Mouse (Mus musculus) Muller cell, postnatal 12 days (primary cell): Measurements from ENCODE around the gene Palm.

Source experiments
- DNase-seq: peaks from one replicate; pipeline ENCODE4 v3.0.0-alpha.2; 2015; ENCODE audit errors: inconsistent ontology term

Palm gene

DNA sequence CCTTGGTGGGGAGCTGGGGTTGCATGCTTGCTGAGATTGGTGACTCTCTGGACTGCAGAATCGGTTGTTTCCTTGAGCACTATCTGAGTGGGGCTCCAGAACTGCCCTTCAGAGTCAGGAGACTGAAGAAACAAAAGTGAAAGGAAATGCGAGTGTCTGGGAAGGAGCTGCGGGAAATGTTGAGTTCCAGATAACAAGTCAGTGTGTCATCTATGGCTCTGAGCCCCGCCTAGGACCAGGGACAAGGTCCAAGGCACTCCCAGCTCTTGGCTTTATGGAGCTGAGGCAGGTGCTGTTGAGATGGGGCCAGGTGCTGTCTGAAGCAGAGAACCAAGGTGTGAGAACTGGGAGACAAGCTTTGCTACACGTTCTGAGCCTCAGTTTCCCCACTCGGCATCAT is 31.0 kb downstream of the Palm start:
- DNase-seq: no peak

DNA sequence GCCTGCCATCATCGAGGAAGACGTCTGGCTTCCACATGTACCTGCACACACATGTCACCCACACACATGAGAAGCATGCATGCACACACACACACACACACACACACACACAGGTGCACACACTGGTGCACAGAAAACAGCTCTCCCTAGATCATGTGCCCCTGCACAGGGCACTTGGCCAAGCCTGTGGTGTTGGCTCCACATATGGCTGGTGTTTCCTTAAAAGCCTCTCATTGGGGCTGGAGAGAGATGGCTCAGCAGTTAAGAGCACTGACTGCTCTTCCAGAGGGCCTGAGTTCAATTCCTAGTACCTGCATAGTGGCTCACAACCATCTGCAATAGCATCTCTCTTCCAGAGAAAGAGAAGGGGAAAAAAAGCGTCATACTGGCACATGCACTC is 38.2 kb downstream of the Palm start:
- no peak for DNase-seq

DNA sequence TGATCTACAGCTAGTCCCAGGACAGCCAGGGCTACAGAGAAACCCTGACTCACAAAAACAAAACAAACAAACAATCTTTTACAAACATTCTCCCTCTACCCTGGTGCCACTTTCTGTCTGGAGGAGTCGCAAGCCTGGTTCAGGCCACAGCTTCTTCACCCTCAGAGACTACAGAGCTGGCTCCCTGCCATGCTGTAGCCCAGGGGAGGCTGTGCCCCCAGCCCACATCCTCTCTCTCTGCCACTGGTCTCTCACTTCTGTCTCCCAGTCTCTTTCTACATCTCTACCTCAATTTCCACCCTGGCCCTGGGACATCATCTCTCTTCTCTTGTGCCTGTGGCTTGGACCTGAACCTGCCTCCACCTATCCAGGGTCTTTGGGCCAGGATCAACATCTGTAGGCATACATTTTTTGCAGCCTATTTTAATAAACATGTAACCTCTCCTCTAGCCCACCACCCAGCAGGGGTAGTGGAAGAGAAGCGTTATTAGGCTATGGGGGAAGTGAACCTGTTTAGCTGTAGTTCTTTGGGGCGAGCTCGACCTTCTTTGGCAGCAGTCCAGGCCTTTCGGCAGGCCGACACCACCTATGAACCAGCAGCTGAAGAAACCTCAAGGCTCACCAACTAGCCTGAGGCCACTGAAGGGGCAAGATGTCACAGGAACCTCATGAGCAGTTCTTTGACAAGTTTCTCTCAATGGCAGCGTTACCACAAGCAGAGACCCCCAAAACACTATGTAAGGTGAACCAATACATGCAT is 38.8 kb downstream of the Palm start:
- no peak for DNase-seq

DNA sequence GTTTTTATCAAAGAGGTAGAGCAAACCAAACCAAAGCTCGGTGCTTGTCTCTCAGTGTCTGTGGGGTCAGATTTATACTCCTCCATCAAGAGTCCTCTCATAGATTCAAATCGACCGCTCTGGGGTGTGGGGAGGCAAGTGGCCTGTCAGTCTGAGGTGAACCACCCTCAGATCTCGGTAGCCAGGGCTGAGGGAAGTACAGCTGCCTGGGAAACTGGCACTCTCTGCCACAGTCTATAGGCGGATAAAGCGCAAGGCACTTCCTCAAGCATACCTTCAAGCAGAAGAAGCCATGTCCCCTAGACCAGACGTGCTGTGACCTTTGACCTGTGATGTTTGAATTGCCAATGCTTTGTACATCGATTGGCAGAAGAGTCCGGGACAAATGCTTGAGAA is 39.4 kb downstream of the Palm start:
- no peak for DNase-seq

DNA sequence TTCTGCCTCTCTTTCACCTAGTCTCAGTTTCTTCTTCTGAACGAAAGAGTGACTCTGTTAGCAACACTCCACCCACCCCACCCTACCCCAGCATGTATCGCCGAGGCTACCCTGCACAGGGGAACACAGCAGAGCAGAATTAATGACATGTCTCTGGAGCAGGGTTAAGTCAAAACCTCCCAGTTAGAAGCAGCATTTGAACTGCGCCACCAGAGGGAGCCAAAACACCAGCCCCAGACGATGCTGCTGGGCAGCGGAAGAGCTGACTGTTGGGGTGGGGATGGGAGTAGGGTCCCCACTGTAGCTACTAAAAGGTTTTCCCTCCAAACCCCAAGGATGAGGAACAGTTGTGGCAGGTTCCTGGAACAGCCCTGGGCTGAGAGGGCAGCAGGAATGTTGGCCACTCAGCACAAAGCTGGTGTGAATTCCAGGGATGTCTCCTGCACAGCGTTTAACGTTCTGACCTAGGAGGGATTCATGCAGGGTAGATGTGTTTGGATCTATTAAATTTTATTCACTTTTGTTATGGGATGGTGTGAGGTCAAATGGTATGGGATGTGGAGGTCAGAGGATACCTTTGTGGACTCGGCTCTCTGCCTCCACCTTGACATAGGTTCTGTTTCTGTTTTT is 41.5 kb downstream of the Palm start:
- DNase-seq: peak; percentile 63

DNA sequence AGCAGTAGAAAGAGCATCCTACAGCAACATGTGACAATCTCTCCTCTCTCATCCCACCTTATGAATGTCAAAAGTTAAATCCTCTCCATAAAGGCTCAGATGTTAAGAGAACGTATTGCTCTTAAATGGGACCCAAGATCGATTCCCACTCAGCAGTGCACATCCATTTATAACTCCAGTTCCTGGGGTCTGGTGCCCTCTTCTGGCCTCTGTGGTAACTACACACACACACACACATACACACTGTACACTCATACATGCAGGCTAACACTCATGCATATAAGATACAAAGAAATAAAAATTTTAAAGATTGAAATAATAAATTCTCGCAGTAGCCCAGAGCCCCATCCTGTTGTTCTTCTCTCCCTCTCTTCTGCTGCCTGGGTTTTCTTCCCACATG is 43.5 kb downstream of the Palm start:
- no peak for DNase-seq

DNA sequence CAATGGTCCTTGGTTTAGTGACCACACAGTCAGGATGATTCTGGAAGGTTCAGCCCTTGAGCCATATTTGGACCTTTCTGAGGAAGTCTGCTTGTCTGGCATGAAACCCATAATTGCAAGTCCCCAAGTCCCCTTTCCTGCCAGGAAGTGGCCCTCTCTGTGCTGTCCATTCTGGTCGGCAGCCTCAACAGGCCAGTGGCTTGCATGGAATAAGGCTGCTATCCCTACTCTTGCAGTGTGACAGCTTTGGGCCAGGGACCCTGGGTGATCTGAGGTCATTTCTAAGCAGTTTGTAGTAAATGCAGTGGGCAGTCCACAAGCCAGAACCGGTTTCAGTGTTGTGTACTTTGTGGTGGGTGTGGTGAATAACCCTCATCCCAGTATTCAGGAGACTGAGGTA is 44.8 kb downstream of the Palm start:
- DNase-seq: no peak

DNA sequence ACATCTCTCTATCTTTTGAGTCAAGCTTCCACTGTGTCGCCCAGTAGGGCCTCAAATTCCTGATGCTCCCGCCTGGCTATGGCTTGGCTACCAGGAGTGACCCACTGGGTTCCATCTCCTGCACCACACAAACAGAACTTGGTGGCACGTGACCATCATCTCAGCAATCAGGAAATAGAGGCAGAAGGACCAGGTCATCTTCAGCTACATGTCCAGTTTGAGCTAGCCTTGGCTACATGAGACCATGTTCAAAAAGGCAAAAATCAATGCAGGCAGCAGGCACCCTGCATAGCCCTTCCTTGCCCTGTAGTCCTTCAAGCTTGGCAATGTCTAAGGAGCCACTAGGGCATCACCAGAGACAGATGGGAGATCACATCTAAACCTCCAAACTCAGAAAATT is 46.7 kb downstream of the Palm start:
- DNase-seq: no peak

DNA sequence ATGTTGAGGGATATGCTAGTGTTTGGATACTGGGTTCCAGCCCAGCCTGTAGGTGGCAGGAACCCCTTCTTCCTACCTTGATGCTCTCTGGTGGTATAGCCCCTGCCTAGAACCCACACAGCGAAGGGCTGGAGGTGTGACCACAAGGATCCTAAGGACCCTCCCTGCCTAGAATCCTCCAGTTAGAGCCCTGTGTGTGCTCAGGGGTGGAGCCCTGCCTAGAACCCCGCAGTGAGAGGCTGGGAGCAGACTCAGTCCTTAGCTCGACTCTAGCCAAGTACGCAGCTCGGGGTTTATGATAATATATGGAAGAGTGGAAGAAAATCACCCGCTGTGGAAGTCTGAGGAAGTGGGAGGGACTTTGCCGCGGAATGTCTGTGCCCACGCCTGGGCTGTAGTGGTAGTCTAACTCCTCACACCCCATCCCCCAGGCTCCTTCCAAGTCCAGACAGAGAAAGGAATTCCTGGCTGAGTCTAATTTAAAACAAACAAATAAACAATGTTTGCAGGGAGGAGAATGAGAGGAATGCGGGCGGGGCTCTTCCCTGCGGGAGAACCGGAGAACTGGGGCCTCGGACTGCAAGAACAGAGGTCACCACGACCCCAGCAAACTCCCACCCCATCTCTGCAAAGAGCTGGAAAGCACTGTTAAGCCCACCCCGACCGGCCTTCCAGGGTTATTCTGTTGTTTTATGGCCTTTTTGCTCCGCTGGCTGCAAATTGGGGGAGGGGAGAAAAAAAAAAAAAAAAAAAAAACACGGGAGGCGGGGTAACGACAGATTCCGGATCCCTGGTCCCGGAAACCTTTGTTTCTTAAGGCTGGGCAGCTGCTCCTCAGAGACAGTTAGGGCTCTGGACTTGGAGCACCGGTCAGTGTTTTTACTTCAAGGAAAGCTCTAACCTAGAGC is 47.5 kb downstream of the Palm start:
- peak; percentile 94 for DNase-seq

DNA sequence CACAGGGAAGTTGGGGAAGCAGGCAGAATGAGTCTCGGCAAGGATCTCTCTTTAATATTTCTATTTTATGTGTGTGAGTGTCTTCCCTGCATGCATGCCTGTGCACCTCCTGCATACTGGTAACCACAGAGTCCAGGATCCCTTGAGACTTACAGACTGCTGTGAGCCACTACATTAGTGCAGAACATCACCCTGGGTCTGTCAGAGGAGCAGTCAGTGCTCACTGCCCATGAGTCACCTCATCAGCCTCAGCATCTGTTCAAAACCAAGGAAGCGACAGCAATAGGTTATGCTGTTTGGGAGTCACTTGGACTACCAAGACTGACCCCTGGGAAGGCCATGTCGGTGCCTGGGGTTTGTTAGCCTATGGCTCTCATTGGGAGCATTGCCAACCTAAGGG is 49.0 kb downstream of the Palm start:
- DNase-seq: peak; percentile 43

DNA sequence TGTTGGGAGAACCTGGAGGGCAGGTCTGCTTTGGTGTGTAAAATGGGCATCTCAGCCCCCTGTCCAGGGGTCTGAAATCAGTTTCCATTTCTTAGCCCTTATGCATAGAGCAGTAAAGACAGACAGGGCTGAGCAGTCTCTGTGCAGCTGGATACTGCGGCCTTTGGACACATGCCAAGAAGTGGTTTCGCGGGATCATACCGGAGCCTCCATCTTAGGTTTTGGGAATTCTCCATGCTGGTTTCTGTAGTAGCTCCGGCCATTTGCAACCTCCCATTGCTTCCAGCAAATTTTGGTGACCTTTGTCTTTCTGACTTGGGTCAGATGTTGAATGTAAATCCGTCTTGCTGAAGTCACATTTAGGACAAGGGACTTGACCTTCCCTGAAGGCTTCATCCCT is 50.1 kb downstream of the Palm start:
- DNase-seq: no peak

DNA sequence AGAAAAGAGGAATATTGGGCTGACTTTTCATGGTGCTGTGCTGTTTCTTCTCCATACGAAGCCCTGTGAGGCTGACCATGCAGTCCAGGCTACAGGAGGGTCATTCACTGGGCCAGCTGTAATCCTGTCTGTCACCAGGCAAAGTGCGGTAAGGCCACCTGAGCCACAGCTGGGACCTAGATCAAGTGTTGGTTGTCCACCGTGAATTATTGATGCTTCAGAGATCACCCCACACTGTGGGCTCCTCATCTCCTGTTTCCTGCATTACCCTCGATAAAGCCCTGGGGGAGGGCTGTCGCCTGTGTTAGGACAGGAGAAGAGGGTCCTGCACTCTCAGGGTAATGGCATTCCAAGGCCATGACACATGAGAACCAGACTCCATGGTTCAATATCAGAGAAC is 53.2 kb downstream of the Palm start:
- no peak for DNase-seq

DNA sequence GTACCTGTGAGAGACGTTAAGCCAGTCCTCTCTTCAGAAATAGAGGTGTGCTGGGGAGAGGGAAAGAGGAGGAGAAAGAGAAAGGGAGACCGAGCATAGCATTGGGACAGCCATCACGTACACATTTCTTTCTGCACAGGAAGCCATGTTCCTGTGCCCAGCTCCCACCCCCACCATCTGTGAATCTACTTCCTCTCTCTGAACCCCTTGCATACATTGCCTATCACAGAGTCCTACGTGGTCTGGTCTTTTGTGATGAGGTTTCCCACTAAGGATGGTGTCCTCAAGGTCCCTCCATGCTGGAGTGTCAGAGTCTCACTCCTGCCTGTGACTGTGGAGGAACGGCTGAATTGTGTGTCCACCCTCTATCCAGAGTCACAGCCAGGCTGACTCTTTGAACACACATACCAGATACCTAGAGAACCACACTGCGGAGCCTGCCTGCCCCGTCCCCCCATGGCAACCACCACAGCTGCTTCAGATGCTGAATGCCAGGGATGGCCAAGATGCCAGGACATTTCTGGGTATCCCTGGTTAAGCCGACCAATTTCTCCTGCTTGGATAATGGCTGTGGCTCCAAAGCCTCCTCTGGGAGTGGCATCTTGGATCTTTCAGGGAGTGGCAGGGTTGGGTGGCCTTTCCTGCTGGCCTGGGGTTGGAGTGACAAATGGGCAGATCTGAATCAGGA is 56.7 kb downstream of the Palm start:
- no peak for DNase-seq

DNA sequence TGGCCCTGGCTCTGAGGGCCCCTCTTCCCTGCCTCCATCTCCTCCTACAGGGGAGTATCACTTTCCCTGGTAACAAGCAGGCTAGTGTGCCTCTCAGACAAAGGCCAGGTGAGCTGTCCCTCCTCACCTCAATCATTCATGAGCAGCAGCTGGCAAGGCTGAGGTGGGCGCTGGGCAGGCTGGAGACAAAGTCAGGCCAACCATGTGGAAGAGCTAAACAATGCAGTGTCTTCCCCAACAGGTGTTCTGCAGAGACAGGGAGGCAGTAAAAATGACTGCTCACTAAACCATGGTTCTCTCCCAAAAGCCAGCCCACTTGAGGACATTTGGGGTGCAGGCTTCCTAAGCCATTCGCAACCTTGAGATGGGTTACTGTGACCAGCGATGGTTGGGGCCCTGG is 58.3 kb downstream of the Palm start:
- DNase-seq: no peak

DNA sequence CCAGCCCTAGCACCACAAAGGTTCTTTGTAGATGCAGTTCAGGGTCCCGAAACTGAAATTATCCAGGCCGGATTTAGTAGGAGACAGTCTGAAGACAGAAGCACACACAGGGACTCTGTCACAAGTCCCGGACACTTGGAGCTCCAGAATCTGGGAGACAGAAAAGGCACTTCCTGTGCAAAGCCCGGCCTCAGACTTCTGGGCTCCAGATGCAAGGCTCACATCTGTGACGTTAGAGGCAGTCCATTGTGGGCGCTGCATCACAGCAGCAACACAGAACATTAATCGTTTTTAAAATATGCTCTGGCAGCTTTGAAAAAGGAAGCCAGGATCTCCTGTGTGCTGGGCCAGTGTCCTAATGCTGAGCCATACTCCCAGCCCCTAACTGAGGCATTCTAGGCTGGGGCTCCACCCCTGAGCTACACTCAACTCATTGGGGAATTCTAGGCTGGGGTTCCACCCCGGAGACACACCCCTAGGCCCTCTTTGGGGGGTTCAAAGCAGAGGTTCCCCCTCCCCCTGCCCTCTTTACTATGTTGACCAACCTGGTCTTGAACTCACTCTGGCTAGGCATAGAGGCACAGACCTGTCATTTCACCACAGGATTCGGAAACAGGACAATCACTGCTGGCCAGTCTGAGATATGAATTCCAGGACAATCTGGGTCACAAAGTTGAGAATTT is 58.9 kb downstream of the Palm start:
- DNase-seq: no peak

DNA sequence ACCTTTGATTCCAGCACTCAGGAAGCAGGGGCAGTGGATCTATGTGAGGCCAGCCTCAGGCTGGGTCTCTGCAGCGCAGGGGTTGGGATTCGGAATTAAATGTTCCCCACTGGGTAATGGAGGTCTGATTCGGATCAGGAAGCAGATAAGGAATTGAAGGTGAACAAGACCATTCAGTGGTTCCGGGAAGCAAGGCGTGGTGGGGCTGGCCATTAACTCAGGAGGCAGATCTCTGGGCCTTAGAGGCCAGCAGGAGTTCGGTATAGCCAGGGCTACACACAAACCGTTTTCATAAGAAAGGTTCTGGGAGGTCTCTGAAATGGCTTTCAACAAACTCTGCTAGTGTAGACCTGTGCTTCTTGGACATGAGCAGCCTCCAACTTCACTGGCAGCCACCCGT is 59.5 kb downstream of the Palm start:
- no peak for DNase-seq

DNA sequence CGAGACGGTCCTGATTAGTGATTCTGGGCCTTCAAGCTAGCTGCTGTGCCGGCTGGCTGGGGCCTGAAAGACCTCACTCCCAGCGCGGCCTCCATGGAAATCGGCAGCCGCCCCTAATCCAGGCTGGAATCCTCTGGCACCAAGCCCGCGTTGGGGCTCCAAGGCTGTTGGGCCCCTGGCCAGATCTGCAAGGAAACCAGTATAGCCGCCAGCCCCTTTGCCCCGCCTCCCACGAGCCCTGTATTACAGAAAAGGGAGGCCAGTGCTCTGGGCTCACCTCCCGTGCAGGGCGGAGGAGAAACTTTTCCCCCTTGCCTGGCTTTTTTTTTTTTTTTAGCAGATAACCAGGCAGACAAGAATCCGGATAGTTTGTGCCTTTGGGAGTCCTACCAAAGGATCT is 60.0 kb downstream of the Palm start:
- peak; percentile 98 for DNase-seq

DNA sequence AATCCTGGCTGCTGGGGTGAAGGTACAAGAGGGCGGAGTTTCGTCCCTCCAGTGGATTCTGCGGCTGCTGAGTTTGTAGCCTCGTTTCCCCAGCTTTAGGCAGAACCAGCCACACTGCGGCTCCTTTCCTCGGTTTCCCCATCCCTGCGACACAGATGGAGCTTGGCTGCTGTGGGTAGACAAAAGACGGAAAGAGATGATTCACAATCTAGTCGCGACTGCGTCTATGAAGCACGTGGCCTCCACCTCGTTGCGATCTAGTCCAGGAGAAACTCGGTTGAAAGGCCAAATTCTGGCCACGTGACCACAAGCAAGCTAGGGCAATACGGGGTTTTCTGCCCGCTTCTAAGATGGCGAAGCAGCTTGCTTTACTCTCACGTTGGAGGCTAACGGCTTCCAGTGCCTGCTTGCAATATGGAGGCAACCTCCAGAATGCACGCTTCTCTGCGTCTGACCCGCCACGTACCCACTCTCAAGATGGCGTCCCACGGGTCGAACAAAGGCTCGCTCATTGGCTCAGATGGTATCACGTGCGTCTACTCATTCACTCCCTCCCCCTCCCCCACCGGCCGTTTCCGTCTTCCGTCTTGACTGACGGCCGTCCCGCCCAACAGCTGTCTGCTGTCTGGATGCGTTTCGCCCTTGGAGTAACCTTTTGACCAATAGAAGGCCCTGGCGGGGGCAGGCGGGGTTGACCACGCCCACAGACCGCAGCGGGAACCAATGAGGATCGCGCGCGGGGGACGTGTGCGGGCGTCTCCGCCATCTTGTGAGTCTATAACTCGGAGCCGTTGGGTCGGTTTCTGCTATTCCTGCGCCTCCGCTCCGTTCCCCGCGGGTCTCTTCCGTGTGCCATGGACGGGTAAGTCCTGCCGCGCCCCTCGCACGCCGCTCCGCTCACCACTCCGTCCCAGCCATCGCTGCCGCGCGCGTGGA is 60.8 kb downstream of the Palm start, which contains the start of gene Ptbp1:
TSS of gene Ptbp1 (plus strand) at position 568 of the 936 bp plus-strand sequence.
- DNase-seq: peak; percentile 100

DNA sequence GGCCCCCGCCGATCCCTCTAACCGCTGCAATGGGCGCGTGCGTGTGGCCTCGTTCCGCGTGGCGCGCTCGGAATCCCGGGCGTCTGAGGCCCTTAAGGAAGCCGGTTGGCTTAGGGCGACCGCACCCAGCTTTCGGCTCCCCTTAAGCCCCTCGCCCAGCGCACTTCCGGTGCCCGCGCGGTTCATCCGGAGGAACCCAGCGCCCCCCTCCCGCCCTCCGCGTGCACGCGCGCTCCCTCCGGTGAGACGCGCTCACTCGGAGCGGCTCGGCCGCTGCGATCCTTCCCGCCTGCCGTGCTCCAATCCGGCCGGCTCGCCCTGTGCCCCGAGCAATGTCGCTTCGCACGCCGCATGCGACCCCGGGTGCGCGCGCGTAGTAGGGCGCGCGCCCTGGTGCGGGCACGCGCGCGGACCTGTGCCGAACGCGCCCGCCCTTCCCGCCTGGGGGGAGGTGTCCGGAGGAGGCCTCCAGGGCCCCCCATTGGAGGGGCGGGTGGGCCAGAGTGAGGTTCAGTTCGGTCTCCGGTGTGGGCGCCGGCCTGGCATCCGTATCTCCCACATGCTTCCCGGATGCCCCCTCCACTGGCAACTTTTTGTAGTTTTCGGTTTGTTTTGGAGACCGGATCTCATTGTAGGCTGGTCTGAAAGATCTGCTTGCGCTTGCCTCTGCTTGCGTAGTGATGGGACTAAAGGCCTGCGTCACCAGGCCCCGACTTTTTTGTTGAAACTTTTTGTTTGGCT is 61.6 kb downstream of the Palm start:
- DNase-seq: no peak
